Mouse (Mus musculus) spleen, postnatal 4 days (tissue): ENCODE measurements around the gene Wfikkn2.

ENCODE experiments used
- DNase-seq, 2 experiments: peaks; one replicate each; pipeline ENCODE4 v3.0.0; 2022; ENCODE audit warnings: low spot score in 2 of 2

The Wfikkn2 gene

DNA sequence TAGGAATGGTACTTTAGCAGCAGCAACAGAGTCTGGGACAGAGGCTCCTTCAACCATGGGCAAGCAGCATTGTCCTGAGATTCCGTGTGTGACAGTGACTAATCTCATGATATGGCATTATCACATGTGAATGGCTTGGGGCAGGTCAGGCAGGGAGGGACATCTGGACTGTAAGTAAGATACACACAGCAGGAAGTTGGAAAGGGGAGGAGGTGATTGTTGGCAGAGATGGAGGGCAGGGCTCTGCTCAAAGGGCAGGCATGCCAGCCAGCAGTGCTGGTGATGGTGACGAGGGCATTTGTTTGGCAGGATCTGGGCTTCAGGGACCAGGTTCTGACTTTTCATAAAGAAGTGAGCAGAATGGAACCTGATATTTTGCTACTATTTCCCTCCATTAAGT lies 52.7 kb downstream of the Wfikkn2 start:
- no peak for DNase-seq

- DNase-seq, result no peak
Measured at GRCm38 (mm10) chr11:94190665-94191064, 55.1 kb downstream of the Wfikkn2 start.

GRCm38 (mm10) chr11:94189579-94189978 lies 56.2 kb downstream of the Wfikkn2 start:
- DNase-seq, result no peak
